Mouse (Mus musculus) olfactory bulb, adult 2 months (tissue): ENCODE data around the gene Tram2. TPM values are rescaled to one million over a fixed set of nuclear protein-coding genes. Genes with fewer than 3 reads are reported as not detected.

ENCODE experiments used
- H3K27ac ChIP-seq: fragments of 200-500 bp; 2 replicates; pipeline ENCODE4 v1.5.1; 2012; ENCODE audit warnings: low read depth, low read length; ENCODE audit not compliant: insufficient read depth
- H3K4me1 ChIP-seq: fragments of 200-500 bp; 2 replicates; pipeline ENCODE4 v1.6.1; 2012; ENCODE audit warnings: low read length; ENCODE audit not compliant: control insufficient read depth, insufficient read depth
- H3K4me3 ChIP-seq: fragments of 200-500 bp; 2 replicates; pipeline ENCODE4 v1.5.1; 2012; ENCODE audit warnings: mild to moderate bottlenecking, low read depth, low read length, moderate library complexity; ENCODE audit not compliant: insufficient read depth
- CTCF ChIP-seq: fragments of 200-500 bp; IDR thresholded peaks from 2 replicates; pipeline ENCODE4 v1.5.1; 2012; ENCODE audit warnings: low read depth, mild to moderate bottlenecking, low read length, moderate library complexity; ENCODE audit not compliant: insufficient read depth
- POLR2A ChIP-seq: fragments of 200-500 bp; IDR thresholded peaks from 2 replicates; pipeline ENCODE4 v1.6.1; 2012; ENCODE audit warnings: mild to moderate bottlenecking, low read depth, low read length, moderate library complexity; ENCODE audit not compliant: insufficient read depth
- WGBS: fragments of 180-500 bp; shearing (Covaris S2); methylation state at CpG from one replicate; pipeline ENCODE4 v1.1.7; 2018; 5-methylcytosine and 5-hydroxymethylcytosine counted together
- polyA plus RNA-seq: library from polyadenylated mRNA; stranded (reverse); fragments of >200 nt; gene quantifications from 2 replicates; pipeline ENCODE4 v1.2.4, GENCODE M21; 2012; ENCODE audit warnings: low replicate concordance; ENCODE audit not compliant: missing spikeins, insufficient read depth, insufficient read length

The Tram2 gene
- polyA plus RNA-seq, 1 experiment: not detected

- TF ChIP-seq POLR2A (no peak), CTCF (no peak)
- WGBS: 94% methylated on average over 2 of the region's 2 CpGs
- H3K4me3 ChIP-seq: no peak overlapping the region
- no peaks in the 10 kb centered on the region for H3K4me1 ChIP-seq
- H3K27ac ChIP-seq: no peak overlapping the region
Observed at GRCm38 (mm10) chr1:21031650-21032049, 47.4 kb downstream of the Tram2 start.

DNA sequence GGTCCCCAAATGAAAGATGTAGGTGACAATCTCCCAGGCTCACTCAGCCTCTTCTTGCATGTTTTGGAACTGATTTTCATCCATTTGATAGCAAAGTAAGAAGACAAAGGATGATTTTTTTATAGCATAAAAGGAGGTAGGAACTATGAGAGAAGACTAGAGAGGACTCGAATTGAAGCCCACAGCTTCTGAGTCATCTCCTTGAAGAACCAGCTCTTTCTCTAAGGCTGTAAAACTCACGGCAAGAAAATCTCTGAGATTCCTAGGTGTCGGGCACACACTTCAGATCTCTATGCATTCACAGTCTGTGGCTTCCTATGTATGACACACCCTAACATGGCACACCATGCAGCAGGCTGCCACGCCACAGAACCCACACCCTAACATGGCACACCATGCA lies 50.0 kb downstream of the Tram2 start:
- TF ChIP-seq CTCF (no peak), POLR2A (no peak)
- 60% methylated on average over 4 of the region's 4 CpGs for WGBS
- Histone ChIP-seq H3K27ac (no peak overlapping the region), H3K4me1 (no peaks in the 10 kb centered on the region), H3K4me3 (no peak overlapping the region)

GRCm38 (mm10) chr1:21026534-21026933 lies 52.5 kb downstream of the Tram2 start:
- TF ChIP-seq POLR2A (no peak), CTCF (no peak)
- no peak overlapping the region for H3K27ac ChIP-seq
- WGBS: 79% methylated on average over 7 of the region's 7 CpGs
- H3K4me1 ChIP-seq: no peaks in the 10 kb centered on the region
- H3K4me3 ChIP-seq: no peak overlapping the region

DNA sequence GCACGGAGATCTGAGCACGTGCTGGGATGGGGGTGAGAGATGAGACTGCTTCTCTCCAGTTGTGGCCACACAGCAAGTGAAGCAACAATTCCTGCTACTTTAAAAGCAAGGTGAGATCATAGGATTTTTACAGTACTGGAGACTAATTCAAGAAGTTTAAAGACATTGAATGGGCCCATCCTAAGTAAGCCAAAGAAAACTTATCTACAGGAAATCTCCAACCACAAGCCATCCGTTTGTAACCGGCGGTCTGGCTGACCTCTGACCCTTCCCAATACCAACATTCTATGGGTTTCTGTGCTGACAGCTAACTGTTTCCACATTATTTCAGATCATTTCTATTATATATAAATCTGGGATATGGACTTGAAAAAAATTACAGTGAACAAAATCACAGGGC lies 53.8 kb downstream of the Tram2 start:
- H3K27ac ChIP-seq: no peak overlapping the region
- no peak overlapping the region for H3K4me3 ChIP-seq
- H3K4me1 ChIP-seq: no peaks in the 10 kb centered on the region
- TF ChIP-seq POLR2A (no peak), CTCF (no peak)
- WGBS: 84% methylated on average over 5 of the region's 5 CpGs

- no peak for TF ChIP-seq POLR2A
- H3K4me3 ChIP-seq: no peak overlapping the region
- no peaks in the 10 kb centered on the region for H3K4me1 ChIP-seq
- no peak overlapping the region for H3K27ac ChIP-seq
- 92% methylated on average over 3 of the region's 3 CpGs for WGBS
Observed at GRCm38 (mm10) chr1:21023101-21023500, 55.9 kb downstream of the Tram2 start.

DNA sequence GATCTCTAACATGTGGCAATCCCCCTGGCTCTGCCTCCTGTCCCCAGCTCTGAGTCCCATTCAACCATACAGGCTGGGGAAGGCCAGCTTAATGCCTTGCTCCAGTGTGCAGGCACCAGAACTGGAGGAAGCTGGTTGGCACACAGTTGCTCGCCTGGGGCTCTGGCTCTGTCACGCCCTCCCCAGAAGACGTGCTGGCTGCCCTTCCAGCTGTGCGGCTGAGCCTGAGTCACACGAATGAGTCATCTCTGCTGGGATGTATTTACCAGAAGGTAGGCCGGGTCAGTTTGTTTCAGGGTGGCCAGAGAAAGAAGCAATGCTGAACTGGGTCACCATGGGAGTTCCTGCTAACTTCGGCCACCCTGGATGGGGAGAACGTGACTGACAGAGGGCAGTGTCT lies 64.6 kb downstream of the Tram2 start:
- no peak for TF ChIP-seq POLR2A
- no peak for TF ChIP-seq CTCF
- 27% methylated on average over 8 of the region's 8 CpGs for WGBS
- peak overlapping the region; percentile 56 for H3K27ac ChIP-seq
- peaks cover 22% of the 10 kb centered on the region for H3K4me1 ChIP-seq
- H3K4me3 ChIP-seq: no peak overlapping the region

DNA sequence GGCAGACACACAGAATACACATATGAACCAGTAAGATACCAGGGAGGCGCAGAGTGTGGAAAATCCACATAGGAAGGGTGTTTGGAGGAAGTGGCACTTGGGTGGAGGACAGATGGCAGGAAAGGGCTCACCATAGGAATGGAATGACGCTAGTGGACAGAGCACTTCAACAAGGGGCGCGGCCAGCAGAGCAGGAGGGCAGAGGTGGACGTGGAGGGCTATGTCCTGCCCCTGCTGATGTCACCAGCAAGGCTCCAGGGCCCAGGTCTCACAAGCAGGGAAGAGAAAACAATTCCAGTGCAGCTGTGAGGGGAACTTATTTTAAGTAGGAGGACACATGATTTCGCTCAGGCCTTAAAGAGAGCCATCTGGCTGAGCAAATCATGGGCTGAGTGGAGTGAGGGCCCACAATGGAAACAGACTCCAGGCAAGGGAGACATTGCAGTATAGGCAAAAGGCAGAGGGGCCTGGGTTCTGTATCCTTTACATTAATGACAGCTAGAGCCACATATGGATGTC lies 68.7 kb downstream of the Tram2 start:
- Histone ChIP-seq H3K4me1 (peaks cover 32% of the 10 kb centered on the region), H3K27ac (peak overlapping the region; percentile 82), H3K4me3 (no peak overlapping the region)
- no peak for TF ChIP-seq POLR2A
- no peak for TF ChIP-seq CTCF
- 78% methylated on average over 6 of the region's 6 CpGs for WGBS

DNA sequence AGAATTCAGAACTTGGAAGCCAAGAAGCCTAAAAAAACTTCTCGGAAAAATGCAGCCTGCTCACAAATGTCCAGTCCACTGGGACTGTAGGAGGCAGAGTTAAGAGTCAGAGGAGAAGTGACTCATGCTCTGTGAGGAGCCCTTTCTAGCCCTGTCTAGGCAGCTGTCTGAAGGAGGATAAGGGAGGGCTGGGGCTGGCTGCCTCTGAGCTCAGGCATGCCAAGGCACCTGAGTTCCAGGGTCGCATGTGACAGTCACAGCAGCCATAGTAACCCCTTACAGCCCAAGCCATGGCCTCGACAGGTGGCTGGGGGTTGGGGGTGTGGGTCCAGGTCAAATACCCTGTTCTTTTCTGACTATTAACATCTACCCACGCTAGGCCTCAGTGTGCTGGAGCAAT lies 70.1 kb downstream of the Tram2 start:
- peak overlapping the region; percentile 88 for H3K27ac ChIP-seq
- TF ChIP-seq POLR2A (no peak), CTCF (no peak)
- H3K4me1 ChIP-seq: peaks cover 25% of the 10 kb centered on the region
- H3K4me3 ChIP-seq: no peak overlapping the region
- WGBS: 39% methylated on average over 4 of the region's 4 CpGs

- H3K4me3 ChIP-seq: no peak overlapping the region
- TF ChIP-seq CTCF (no peak), POLR2A (no peak)
- peak overlapping the region; percentile 68 for H3K27ac ChIP-seq
- peaks cover 23% of the 10 kb centered on the region for H3K4me1 ChIP-seq
- WGBS: 86% methylated on average over 7 of the region's 7 CpGs
Observed at GRCm38 (mm10) chr1:21007941-21008701, 70.9 kb downstream of the Tram2 start.
